Mouse (Mus musculus) liver, adult 2 months (tissue): ENCODE measurements around the gene Dtx3. TPM values are rescaled to one million over a fixed set of nuclear protein-coding genes. Genes with fewer than 3 reads are reported as not detected.

Experiments used
- DNase-seq: peaks from one replicate; pipeline ENCODE4 v3.0.0-alpha.2; 2011; ENCODE audit warnings: low read depth, low spot score; ENCODE audit errors: extremely low read depth
- H3K27ac ChIP-seq: fragments of 200-500 bp; replicated peaks from 2 replicates; pipeline ENCODE4 v1.5.1; 2012; ENCODE audit warnings: low read depth, mild to moderate bottlenecking, control low read depth, inconsistent platforms, low read length; ENCODE audit not compliant: insufficient read depth
- H3K27me3 ChIP-seq: fragments of 200-500 bp; 2 replicates; pipeline ENCODE4 v1.6.1; 2012; ENCODE audit warnings: mild to moderate bottlenecking, moderate library complexity, low read length, inconsistent platforms; ENCODE audit not compliant: control insufficient read depth, insufficient read depth
- H3K36me3 ChIP-seq: fragments of 200-500 bp; 2 replicates; pipeline ENCODE4 v1.6.1; 2012; ENCODE audit warnings: low read length, inconsistent platforms; ENCODE audit not compliant: control insufficient read depth, insufficient read depth
- H3K4me1 ChIP-seq: fragments of 200-500 bp; 2 replicates; pipeline ENCODE4 v1.6.1; 2011; ENCODE audit warnings: low read length; ENCODE audit not compliant: control insufficient read depth, insufficient read depth
- H3K4me3 ChIP-seq: fragments of 200-500 bp; 2 replicates; pipeline ENCODE4 v1.5.1; 2011; ENCODE audit warnings: low read depth, mild to moderate bottlenecking, control low read depth, low read length, moderate library complexity; ENCODE audit not compliant: insufficient read depth
- H3K79me2 ChIP-seq: fragments of 200-500 bp; 2 replicates; pipeline ENCODE4 v1.6.1; 2012; ENCODE audit warnings: inconsistent platforms, mild to moderate bottlenecking, low read length, moderate library complexity; ENCODE audit not compliant: control insufficient read depth, insufficient read depth
- H3K9ac ChIP-seq: fragments of 200-500 bp; 2 replicates; pipeline ENCODE4 v1.6.1; 2012; ENCODE audit warnings: low read depth, mild to moderate bottlenecking, control low read depth, inconsistent platforms, low read length
- CTCF ChIP-seq: fragments of 200-500 bp; IDR thresholded peaks from 2 replicates; pipeline ENCODE4 v1.5.1; 2011; ENCODE audit warnings: low read depth, low read length, control low read depth
- POLR2A ChIP-seq: fragments of 200-500 bp; IDR thresholded peaks from 2 replicates; pipeline ENCODE4 v1.6.1; 2011; ENCODE audit warnings: low read length, control low read depth; ENCODE audit not compliant: insufficient read depth; ENCODE audit errors: extremely low read depth
- WGBS: fragments of 180-500 bp; shearing (Covaris S2); methylation state at CpG from one replicate; pipeline ENCODE4 v1.1.7; 2018; 5-methylcytosine and 5-hydroxymethylcytosine counted together
- polyA plus RNA-seq: library from polyadenylated mRNA; depleted of rRNA; stranded (reverse); fragments of >200 nt; gene quantifications from 2 replicates; pipeline ENCODE4 v1.2.3, GENCODE M21; 2012; rRNA removed
- total RNA-seq: library from RNA; depleted of rRNA; stranded (reverse); fragments of >200 nt; gene quantifications from 2 replicates; pipeline ENCODE4 v1.2.3, GENCODE M21; 2014; rRNA removed

Dtx3 gene
- total and polyA plus RNA-seq, 2 experiments = 1.5 to 10.0 TPM

GRCm38 (mm10) chr10:127140971-127141370 lies 54.6 kb downstream of the Dtx3 start:
- Histone ChIP-seq H3K4me3 (no peak overlapping the region), H3K27me3 (no peaks in the 10 kb centered on the region), H3K27ac (no peak overlapping the region), H3K9ac (no peak overlapping the region), H3K79me2 (no peaks in the 10 kb centered on the region; the same call in 1 of the 2 replicates), H3K4me1 (peaks cover 8% of the 10 kb centered on the region), H3K36me3 (no peaks in the 10 kb centered on the region)
- 91% methylated on average over 11 of the region's 11 CpGs for WGBS
- no peak for DNase-seq
- no peak for TF ChIP-seq CTCF
- no peak for TF ChIP-seq POLR2A

Other genes starting within 250 kb of the Dtx3 start
- gene Ctdsp2, start 217.0 kb downstream of the Dtx3 start, total RNA-seq = 18.4 and 25.7 TPM in 2 replicates
- gene Ctdsp2, start 217.0 kb downstream of the Dtx3 start, polyA plus RNA-seq = 23.1 and 29.3 TPM in 2 replicates
- gene Avil, start 195.0 kb downstream of the Dtx3 start, total RNA-seq = 0.09 and 0.20 TPM in 2 replicates
- gene Avil, start 195.0 kb downstream of the Dtx3 start, polyA plus RNA-seq = 0.06 TPM in 1 of 2 replicates, not detected in the other
- 21.6 and 26.3 TPM in 2 replicates for gene Tsfm, start 164.9 kb downstream of the Dtx3 start, total RNA-seq
- gene Tsfm, start 164.9 kb downstream of the Dtx3 start, polyA plus RNA-seq = 17.4 and 18.2 TPM in 2 replicates
- gene Mettl1, start 154.3 kb downstream of the Dtx3 start, total RNA-seq = 5.2 and 6.1 TPM in 2 replicates
- gene Mettl1, start 154.3 kb downstream of the Dtx3 start, polyA plus RNA-seq = 9.1 and 17.9 TPM in 2 replicates
- gene Eef1akmt3, start 154.2 kb downstream of the Dtx3 start, total RNA-seq = not detected in 2 replicates
- 0.09 TPM in 1 of 2 replicates, not detected in the other for gene Eef1akmt3, start 154.2 kb downstream of the Dtx3 start, polyA plus RNA-seq
- not detected in 2 replicates for gene Cyp27b1, start 147.5 kb downstream of the Dtx3 start, total RNA-seq
- gene Cyp27b1, start 147.5 kb downstream of the Dtx3 start, polyA plus RNA-seq = 0.05 TPM in 2 replicates
- gene March9, start 135.5 kb downstream of the Dtx3 start, total RNA-seq = 0.09 and 0.34 TPM in 2 replicates
- 0.44 and 0.52 TPM in 2 replicates for gene March9, start 135.5 kb downstream of the Dtx3 start, polyA plus RNA-seq
- 37.9 and 41.3 TPM in 2 replicates for gene Cdk4, start 132.2 kb downstream of the Dtx3 start, total RNA-seq
- 54.3 and 58.7 TPM in 2 replicates for gene Cdk4, start 132.2 kb downstream of the Dtx3 start, polyA plus RNA-seq
- 269 and 278 TPM in 2 replicates for gene Tspan31, start 125.5 kb downstream of the Dtx3 start, total RNA-seq
- 268 and 298 TPM in 2 replicates for gene Tspan31, start 125.5 kb downstream of the Dtx3 start, polyA plus RNA-seq
- 0.28 and 0.81 TPM in 2 replicates for gene Agap2, start 120.4 kb downstream of the Dtx3 start, total RNA-seq
- gene Agap2, start 120.4 kb downstream of the Dtx3 start, polyA plus RNA-seq = 0.44 and 0.55 TPM in 2 replicates
- 130 TPM in 2 replicates for gene Os9, start 74.6 kb downstream of the Dtx3 start, total RNA-seq
- gene Os9, start 74.6 kb downstream of the Dtx3 start, polyA plus RNA-seq = 128 and 130 TPM in 2 replicates
- 21.9 and 36.3 TPM in 2 replicates for gene B4galnt1, start 30.5 kb downstream of the Dtx3 start, total RNA-seq
- 85.0 and 89.8 TPM in 2 replicates for gene B4galnt1, start 30.5 kb downstream of the Dtx3 start, polyA plus RNA-seq
- 1.3 and 3.1 TPM in 2 replicates for gene Slc26a10, start 15.1 kb downstream of the Dtx3 start, total RNA-seq
- 4.1 and 5.8 TPM in 2 replicates for gene Slc26a10, start 15.1 kb downstream of the Dtx3 start, polyA plus RNA-seq
- 0.83 and 0.87 TPM in 2 replicates for gene Arhgef25, start 5.6 kb downstream of the Dtx3 start, total RNA-seq
- gene Arhgef25, start 5.6 kb downstream of the Dtx3 start, polyA plus RNA-seq = 0.91 and 1.4 TPM in 2 replicates
- 8.9 and 10.7 TPM in 2 replicates for gene Pip4k2c, start 15.9 kb upstream of the Dtx3 start, total RNA-seq
- gene Pip4k2c, start 15.9 kb upstream of the Dtx3 start, polyA plus RNA-seq = 13.0 and 13.9 TPM in 2 replicates
- 0.55 and 0.74 TPM in 2 replicates for gene Kif5a, start 67.6 kb upstream of the Dtx3 start, total RNA-seq
- gene Kif5a, start 67.6 kb upstream of the Dtx3 start, polyA plus RNA-seq = 5.0 and 10.7 TPM in 2 replicates
- 71.3 and 78.5 TPM in 2 replicates for gene Dctn2, start 70.6 kb upstream of the Dtx3 start, total RNA-seq
- 122 and 132 TPM in 2 replicates for gene Dctn2, start 70.6 kb upstream of the Dtx3 start, polyA plus RNA-seq
- gene Mbd6, start 93.3 kb upstream of the Dtx3 start, total RNA-seq = 1.0 and 2.6 TPM in 2 replicates
- 14.4 and 19.2 TPM in 2 replicates for gene Mbd6, start 93.3 kb upstream of the Dtx3 start, polyA plus RNA-seq
- 59.6 and 67.3 TPM in 2 replicates for gene Mars, start 116.1 kb upstream of the Dtx3 start, total RNA-seq
- 65.6 and 70.7 TPM in 2 replicates for gene Mars, start 116.1 kb upstream of the Dtx3 start, polyA plus RNA-seq
- 1.5 and 2.0 TPM in 2 replicates for gene Arhgap9, start 126.2 kb upstream of the Dtx3 start, total RNA-seq
- 1.8 and 2.1 TPM in 2 replicates for gene Arhgap9, start 126.2 kb upstream of the Dtx3 start, polyA plus RNA-seq
- gene Gli1, start 146.2 kb upstream of the Dtx3 start, total RNA-seq = not detected in 2 replicates
- 0.04 TPM in 2 replicates for gene Gli1, start 146.2 kb upstream of the Dtx3 start, polyA plus RNA-seq
- 4.8 and 7.5 TPM in 2 replicates for gene Inhbe, start 158.7 kb upstream of the Dtx3 start, total RNA-seq
- 20.8 and 22.6 TPM in 2 replicates for gene Inhbe, start 158.7 kb upstream of the Dtx3 start, polyA plus RNA-seq
- gene Inhbc, start 174.7 kb upstream of the Dtx3 start, total RNA-seq = 8.2 and 18.4 TPM in 2 replicates
- gene Inhbc, start 174.7 kb upstream of the Dtx3 start, polyA plus RNA-seq = 58.0 and 61.8 TPM in 2 replicates
- 15.8 and 17.5 TPM in 2 replicates for gene R3hdm2, start 184.6 kb upstream of the Dtx3 start, total RNA-seq
- 66.9 and 70.1 TPM in 2 replicates for gene R3hdm2, start 184.6 kb upstream of the Dtx3 start, polyA plus RNA-seq